Mouse (Mus musculus): ENCODE data around the gene Mob3a. TPM values are rescaled to one million over a fixed set of nuclear protein-coding genes. Genes with fewer than 3 reads are reported as not detected.

Gene Mob3a
- total RNA-seq, 2 experiments from 2014 or later, result 24.0 to 25.4 TPM

- DNase-seq (ENCODE audit: low spot score in 2 of 2), result no peak
Observed at GRCm38 (mm10) chr10:80700732-80701131, 1.0 kb downstream of the Mob3a start.

- no peak for DNase-seq (ENCODE audit: low spot score in 2 of 2)
Observed at GRCm38 (mm10) chr10:80700038-80700504, 1.7 kb downstream of the Mob3a start.

DNA sequence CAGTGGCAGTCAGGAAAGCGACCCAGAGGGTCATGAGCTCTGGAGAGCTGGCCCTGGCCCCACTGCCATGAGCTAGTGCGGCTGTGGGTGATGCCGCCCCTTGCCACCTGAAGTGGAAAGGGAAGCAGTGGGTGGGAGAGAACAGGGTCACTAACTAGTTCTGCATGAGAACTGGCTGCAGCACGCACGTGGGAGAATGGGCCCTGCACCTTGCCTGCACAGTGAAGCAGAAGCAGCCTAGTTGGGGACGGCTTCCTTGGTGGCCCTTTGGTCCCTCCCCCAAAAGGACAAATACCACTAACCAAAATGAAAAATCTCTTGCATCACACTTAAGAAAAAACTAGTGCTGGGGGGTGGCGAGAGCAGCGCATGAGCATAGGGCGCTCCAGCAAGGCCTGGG, 3.2 kb downstream of the Mob3a start:
- DNase-seq (ENCODE audit: low spot score in 2 of 2), result no peak

- no peak for DNase-seq (ENCODE audit: low spot score in 2 of 2)
Observed at GRCm38 (mm10) chr10:80697812-80698211, 4.0 kb downstream of the Mob3a start.

GRCm38 (mm10) chr10:80697393-80697787, 4.4 kb downstream of the Mob3a start:
- DNase-seq (ENCODE audit: low spot score in 2 of 2), result no peak

DNA sequence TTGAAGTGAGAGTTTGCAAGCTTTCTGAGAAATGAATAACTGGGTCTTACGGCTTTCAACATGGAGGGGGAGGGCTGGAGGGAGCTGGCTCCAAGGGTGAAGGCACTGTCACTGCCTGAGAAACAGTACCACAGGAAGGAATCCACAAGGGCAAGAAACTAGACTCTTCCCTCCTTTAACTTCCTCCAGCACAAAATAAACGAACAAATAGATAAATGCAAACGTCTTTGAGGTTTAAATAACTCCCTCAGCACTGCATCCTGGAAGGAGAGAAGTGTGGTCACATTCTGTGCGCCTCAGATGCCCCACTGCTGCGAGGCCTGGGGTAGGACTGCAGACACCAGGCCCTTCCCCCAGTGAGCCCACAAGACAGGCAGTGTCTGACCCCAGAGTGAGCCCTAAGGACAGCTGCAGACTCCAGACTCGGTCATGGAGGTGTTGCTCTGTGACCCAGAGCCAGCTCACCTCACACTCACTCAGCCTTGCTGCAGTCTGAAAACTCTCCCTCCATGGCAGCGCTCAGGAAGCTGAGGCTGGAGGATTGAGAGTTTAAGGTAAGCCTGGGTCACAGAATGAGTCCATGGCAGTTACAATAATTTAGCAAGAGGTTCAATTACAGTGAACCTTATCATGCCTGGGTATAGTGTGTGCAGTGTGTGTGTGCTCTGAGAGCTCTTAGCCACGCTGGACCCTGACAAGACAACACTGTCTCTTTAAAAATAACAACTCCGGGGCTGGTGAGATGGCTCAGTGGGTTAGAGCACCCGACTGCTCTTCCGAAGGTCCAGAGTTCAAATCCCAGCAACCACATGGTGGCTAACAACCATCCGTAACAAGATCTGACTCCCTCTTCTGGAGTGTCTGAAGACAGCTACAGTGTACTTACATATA, 5.0 kb downstream of the Mob3a start:
- no peak for DNase-seq (ENCODE audit: low spot score in 2 of 2)

DNA sequence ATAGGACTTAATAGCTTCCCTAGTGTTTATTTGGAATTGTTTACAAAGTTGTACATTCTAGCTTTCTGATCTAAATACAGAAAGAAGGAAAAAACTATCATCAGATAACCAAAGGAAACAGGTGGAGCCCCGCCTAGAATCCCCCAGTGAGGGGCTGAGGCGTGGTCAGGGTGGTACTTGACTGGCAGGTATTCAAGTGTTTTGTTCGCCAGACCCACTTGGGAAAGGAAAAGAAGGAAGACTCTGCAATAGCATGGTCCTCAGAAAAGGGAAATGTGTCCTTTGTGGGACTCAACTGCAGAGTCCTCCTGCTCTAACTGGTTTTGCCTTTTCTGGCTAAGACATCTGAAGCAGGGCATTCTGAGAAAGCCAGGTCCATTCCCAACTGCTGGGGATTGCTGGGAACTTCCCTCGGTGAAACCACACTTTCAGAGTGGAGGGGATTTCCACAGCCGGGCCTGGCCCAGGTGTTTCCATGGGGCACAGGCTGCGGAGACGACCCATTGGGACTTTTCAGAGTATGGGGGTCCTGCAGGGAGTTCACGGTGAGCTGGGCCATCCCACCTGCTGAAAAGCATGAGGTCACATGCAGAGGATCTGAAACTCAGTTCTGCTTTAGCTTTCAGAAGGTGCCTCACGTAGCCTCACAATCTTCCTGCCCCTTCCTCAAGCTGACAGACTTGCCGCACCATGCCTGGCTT, 5.8 kb downstream of the Mob3a start:
- DNase-seq (ENCODE audit: low spot score in 2 of 2), result no peak

- DNase-seq (ENCODE audit: low spot score in 2 of 2), result no peak
Observed at GRCm38 (mm10) chr10:80695186-80695585, 6.6 kb downstream of the Mob3a start.

- DNase-seq (ENCODE audit: low spot score in 2 of 2), result no peak
Observed at GRCm38 (mm10) chr10:80694159-80694938, 7.4 kb downstream of the Mob3a start.

- no peak for DNase-seq (ENCODE audit: low spot score in 2 of 2)
Observed at GRCm38 (mm10) chr10:80693401-80694045, 8.3 kb downstream of the Mob3a start.

DNA sequence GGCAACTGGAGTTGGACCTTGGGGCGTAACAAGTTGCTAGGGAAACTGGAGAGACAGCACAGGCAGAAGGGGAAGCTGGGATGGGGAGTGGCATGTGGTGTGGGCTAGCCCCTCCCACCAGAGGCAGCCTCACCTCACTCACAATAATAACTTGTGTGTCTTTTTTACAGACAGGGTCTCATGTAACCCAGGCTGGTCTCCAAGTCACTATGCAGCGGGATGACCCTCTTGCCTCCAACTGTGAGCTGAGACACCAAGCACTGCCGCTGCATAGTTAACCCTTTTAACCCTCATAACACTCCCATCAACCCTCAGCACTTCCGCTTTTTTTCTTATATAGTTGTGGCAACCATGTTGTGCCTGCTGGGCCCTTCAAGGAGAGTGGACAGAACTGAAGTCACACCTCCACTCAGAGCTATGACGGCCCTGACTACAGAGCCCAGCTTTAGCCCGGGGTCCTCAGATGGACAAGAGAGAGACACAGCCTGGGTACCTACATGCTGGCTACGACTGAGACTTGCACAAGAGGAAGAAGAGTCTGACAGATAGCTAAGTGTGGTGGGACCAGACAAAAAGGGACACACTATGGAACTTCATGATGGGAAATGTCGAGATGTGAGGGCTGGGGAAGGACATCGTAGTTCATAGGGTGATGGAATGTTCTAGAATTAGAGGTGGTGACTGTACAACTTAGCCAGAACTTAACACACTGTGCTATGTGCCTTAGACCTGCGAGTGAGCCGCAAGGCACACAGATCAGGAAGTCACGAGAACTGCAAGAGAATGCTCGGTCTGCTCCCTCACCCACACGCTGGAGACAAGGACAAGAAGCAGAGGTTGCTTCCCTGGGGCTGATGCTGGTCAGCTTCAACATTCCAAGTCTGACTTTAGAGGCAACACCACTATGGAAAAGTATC, 9.3 kb downstream of the Mob3a start:
- no peak for DNase-seq (ENCODE audit: low spot score in 2 of 2)

- DNase-seq (ENCODE audit: low spot score in 2 of 2), result peak in 1 of 2 experiments; percentile 66
Observed at GRCm38 (mm10) chr10:80687850-80688249, 13.9 kb downstream of the Mob3a start.

GRCm38 (mm10) chr10:80686617-80687016, 15.2 kb downstream of the Mob3a start:
- no peak for DNase-seq (ENCODE audit: low spot score in 2 of 2)

DNA sequence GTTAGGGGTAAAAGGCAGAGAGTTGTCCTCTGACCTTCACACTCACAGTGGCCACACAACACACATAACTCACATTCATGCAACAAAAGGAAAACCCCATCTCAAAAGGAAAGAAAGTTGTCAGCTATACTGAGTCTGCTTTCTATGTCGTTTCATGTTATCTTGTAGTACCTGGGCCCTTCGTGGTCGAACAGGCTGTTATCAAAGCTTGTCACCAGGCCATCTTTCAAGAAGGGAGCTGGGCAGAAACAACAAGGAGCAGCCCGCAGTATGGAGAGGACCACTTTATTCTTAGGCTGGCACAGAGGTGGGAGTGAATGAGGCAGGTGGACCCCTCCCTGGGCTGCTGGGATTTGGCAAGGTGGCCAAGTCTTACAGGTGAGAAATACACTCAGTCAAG, 16.8 kb downstream of the Mob3a start:
- DNase-seq (ENCODE audit: low spot score in 2 of 2), result no peak

DNA sequence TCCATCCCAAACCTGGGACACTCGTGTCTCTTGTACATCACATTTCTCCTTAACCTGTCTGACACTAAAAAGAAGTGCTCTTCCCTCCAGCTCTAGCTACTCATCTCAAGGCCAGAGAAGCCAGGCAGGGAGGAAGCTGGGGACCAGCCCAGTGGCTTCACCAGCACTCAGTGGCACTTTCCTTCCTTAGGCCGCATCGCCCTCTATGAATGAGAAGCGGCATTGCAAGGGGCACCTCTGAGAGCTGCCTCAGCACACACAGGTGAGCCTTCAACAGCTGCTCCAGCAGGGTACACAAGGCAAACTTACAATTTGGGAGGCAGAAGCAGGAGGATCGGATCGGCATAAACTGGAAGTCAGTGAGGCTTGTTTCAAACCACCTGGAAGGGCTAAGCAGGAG, 17.6 kb downstream of the Mob3a start:
- DNase-seq (ENCODE audit: low spot score in 2 of 2), result peak in 1 of 2 experiments; percentile 57

GRCm38 (mm10) chr10:80683647-80684046, 18.1 kb downstream of the Mob3a start:
- no peak for DNase-seq (ENCODE audit: low spot score in 2 of 2)

- DNase-seq (ENCODE audit: low spot score in 2 of 2), result no peak
Observed at GRCm38 (mm10) chr10:80682003-80682402, 19.8 kb downstream of the Mob3a start.

DNA sequence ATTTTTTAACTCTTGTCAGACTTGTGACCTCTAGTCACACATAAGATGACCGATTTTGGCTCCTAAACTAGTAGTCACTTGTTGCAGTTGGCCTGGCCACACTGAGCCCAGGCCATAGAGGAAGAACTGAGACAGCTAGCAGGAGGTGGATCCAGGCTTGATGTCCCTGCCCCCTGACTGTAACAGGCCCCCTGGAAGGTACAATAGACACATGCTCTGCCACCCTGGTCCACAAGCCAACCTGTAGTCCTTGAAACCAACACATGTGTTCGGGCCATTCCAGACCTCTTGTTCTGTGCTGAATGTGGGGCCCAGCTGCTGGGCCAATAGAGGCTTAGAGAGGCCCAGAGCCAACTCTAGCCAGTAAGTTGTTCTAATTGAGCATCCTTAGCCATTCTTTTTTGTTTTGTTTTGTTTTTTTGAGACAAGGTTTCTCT, 21.5 kb downstream of the Mob3a start:
- no peak for DNase-seq (ENCODE audit: low spot score in 2 of 2)

DNA sequence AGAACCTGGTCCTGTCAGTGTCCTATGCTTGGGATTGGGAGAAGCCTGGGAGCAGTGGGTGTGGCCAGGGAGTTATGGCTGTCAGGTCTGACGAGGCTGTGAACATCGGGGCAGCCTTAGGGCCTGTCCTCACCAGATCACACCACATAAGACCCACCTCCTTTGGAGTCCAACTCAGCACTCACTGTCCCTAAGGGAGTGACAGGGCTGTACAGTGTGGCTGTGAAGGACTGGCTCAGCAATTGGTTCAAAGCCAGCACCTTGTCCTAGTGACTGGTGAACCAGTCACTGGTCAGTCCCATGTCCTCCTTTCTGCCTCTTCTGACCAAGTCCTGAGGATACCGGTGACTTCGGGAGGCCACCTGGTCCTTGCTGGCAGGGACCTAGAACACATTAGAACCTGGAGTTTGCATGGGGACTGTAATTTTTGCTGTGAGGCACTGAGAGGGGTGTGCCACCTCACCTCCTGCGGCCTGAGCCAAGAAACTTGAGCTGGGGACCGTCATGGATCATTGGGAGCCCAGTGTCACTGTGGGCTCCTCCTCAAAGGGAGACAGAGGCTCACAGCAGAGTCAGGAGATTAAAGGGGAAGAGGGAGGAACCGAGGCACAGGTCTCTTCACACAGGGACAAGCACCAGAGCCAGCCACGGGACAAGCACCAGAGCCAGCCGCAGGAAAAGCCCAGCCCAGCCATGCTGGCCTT, 22.1 kb downstream of the Mob3a start:
- DNase-seq (ENCODE audit: low spot score in 2 of 2), result no peak
